Mouse (Mus musculus) mouse embryonic stem cell (cell line): ENCODE data around the gene Gm28230.

Experiments used
- in situ Hi-C, 2 experiments: fragments of 300-500 bp; cut with MboI; formaldehyde crosslinking; loops; 1 replicate in 1 of 2; 3 replicates in 1 of 2; pipeline ENCODE4 v1.14.3; 2019 to 2020; ENCODE audit warnings: low sequenced_read_pairs in 2 of 2, low pct_unique_long_range_greater_than_20kb in 1 of 2, mixed read lengths in 1 of 2; ENCODE audit not compliant: unreplicated experiment in 1 of 2

The Gm28230 gene

DNA sequence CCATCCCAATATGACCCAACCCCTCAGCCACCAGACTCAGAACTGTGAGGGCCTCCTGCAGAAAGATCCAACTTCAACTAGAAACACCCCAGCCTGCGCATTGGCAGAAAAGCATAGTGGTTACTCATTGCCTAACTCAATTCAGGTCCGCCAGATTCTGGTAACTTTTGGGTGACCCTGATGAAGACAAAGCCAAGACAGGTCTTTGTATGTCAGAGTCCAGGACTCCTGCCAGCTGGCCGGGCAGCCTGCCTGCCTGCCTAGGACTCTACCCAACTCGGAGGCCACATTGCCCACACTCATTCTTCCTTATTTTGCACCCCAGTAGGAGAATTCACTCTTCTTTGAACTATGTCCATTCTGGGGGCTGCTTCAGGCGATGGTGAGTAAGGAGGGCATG, at the start of gene Gm28230:
Gene Gm28230 (plus strand): TSS at position 178 of the 400 bp plus-strand sequence.
- in situ Hi-C loops: no loop called here

- in situ Hi-C loops: loop anchor here (10.0 to 25.0 kb wide), 2 partner anchors 910 to 1112 kb away; no protein-coding TSS in a partner anchor
Measured at GRCm38 (mm10) chr2:74677106-74677505, 49.4 kb upstream of the Gm28230 start.

GRCm38 (mm10) chr2:74678891-74679595, 47.5 kb upstream of the Gm28230 start, which contains the start of gene Hoxd11:
Gene Hoxd11 (plus strand): TSS chr2:74679557.
- in situ Hi-C loops: loop anchor here (10.0 to 25.0 kb wide), 2 partner anchors 908 to 1114 kb away; no protein-coding TSS in a partner anchor

GRCm38 (mm10) chr2:74679596-74679971, 46.9 kb upstream of the Gm28230 start:
- in situ Hi-C loops: loop anchor here (10.0 to 25.0 kb wide), 2 partner anchors 908 to 1115 kb away; no protein-coding TSS in a partner anchor

DNA sequence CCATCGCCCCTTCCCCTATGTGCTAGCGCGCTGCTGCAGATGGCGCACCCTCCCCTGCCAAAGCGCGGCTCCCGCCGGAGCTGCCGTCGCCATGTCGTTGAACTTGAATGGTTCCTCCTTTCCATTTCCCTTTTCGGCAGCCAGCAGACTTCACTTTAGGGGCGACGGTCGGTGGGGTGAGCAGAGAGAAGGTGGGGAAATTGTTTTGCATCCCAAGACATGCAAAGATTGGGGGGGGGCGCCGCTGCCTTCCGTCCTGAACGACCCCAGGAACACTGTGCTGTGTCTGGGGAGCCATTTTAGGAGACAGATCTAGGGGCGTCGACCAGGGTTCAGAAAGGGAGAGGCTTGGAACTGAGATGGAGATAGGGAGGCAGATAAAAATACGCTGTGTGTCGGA, 46.5 kb upstream of the Gm28230 start:
- in situ Hi-C loops: loop anchor here (10.0 to 25.0 kb wide), 3 partner anchors 55 to 1115 kb away; no protein-coding TSS in a partner anchor

GRCm38 (mm10) chr2:74680561-74681398, 45.7 kb upstream of the Gm28230 start:
- in situ Hi-C loops: loop anchor here (10.0 to 25.0 kb wide), 2 partner anchors 54 to 907 kb away; no protein-coding TSS in a partner anchor

- in situ Hi-C loops: loop anchor here (10.0 to 25.0 kb wide), 2 partner anchors 53 to 905 kb away; no protein-coding TSS in a partner anchor
Measured at GRCm38 (mm10) chr2:74681594-74682531, 44.7 kb upstream of the Gm28230 start.

- in situ Hi-C loops: loop anchor here (10.0 to 25.0 kb wide), 2 partner anchors 52 to 905 kb away; no protein-coding TSS in a partner anchor
Measured at GRCm38 (mm10) chr2:74682796-74683195, 43.7 kb upstream of the Gm28230 start.

GRCm38 (mm10) chr2:74683471-74683951, 43.0 kb upstream of the Gm28230 start:
- in situ Hi-C loops: loop anchor here (10.0 to 25.0 kb wide), 2 partner anchors 51 to 904 kb away; no protein-coding TSS in a partner anchor

DNA sequence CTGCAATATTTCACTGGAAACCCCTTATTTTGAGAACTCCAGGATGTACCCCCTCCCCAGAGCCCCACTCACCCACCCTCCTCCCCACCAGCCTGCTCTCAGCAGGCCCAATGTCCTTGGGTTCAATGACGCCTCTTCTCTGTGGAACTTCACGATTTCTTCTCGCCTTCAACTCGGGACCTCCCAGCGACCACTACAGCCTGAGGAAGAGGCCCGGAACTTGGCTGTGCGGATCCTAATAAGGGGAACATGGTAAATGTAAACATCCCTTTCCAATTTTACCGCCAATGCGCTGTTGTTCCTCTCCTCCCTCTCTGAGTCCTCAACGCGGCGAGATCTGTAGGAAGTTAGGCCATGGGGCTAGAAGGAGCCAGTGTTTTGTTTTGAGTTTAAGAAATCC, 42.4 kb upstream of the Gm28230 start:
- in situ Hi-C loops: loop anchor here (10.0 to 25.0 kb wide), 2 partner anchors 51 to 903 kb away; no protein-coding TSS in a partner anchor

DNA sequence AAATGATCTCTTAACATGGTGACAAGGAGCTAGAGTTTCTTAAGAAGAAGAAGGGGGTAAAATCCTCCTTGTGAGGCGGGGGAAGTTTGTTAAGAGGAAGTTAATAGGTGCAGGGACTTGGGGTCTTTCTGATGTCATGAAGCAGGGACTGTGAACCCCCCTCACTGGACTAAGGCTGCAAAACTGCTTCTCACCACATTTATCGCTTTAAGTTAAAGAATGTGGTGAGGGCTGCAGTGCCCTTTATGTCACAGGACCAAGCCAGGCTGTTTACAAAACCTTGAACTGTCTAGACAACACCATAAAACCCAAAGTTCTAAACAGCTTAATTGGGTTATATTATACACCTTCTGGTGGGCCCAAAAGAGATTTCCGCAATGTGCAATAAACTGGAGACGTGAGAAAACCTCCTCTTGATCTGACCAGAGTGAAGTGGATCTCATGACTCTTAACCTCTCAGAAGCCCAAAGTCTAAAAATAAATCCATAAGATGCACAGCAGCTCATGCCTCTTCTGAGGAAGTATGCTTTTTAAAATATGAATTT, 41.4 kb upstream of the Gm28230 start:
- in situ Hi-C loops: loop anchor here (10.0 to 25.0 kb wide), 2 partner anchors 50 to 902 kb away; no protein-coding TSS in a partner anchor

DNA sequence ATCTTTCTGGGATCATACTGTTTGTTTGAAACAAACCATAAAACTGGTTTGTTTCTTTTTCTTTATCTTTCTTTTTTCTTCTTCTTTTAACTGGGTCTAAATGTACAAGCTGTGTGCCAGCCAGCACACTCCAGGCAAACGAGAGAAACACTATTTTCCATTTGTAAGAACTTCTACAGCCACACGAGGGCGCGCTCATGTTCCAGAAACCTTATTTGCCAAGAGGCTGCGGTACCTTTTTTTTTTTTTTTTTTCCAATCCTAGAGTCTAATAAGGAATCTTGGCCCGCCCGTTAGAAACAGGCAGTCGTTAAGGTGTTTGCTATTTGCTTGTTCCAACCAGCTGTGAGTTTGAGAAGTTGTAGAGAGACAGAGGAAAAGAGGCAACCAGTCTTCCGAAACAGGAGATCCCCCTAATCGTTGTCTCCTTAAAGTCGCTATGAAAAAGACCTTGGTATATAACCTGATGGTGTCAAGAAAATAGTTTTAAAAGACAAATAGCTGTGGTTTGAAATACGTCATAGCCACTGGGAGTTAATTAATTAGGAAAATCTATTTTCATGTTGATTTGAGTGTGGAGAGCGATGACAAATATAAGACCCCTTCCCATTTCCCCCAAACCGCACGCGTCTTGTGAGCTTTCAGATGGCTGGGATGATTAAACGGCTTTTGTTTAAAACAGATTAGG, 40.1 kb upstream of the Gm28230 start:
- in situ Hi-C loops: loop anchor here (10.0 to 25.0 kb wide), 2 partner anchors 48 to 901 kb away; no protein-coding TSS in a partner anchor

GRCm38 (mm10) chr2:74686988-74687697, 39.4 kb upstream of the Gm28230 start:
- in situ Hi-C loops: loop anchor here (10.0 to 25.0 kb wide), 2 partner anchors 48 to 900 kb away; no protein-coding TSS in a partner anchor

DNA sequence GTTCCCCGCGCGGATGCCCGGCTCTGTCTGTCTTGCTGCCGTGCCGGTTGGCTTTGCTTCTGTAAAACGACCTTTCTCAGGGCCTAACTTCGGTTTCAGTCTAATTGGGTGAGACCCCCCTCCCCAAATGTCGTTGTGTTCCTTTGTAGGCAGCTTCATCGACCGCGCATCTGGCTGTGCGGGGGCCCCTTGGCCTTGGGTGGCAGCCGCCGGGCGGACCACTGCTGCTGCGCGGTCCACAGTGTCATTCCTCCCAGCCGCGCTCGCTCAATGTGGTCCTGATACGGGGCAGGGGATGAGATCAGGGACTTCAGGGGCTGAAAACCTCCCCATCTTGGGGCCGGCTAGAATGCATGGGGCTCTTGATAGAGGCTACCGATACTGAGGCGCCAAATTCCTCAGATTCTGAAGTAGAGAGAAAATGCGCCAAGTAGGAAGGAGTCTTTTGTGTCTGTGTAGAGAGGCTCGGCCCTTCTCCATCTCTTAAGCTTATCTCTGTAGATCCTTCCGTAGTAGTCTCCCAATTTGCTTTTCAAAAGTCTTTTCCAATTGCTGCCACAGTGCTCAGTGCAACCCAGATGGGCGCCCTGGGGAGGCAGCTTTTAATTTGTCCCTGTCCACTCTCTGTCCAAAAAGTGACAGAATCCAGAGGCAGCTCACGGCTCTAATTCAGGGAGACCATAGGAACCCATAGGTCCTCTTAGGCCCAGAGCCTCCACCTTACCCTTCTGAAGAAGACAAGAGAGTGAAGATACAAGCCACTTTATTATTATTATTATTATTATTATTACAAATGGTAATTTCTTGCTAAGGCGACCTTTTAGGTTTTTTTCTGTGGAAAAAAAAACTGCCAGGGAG, 38.6 kb upstream of the Gm28230 start:
- in situ Hi-C loops: loop anchor here (10.0 to 25.0 kb wide), 2 partner anchors 47 to 899 kb away; no protein-coding TSS in a partner anchor
